23 mouse cellular contexts compared by ENCODE assay signal in the genomic region with DNA sequence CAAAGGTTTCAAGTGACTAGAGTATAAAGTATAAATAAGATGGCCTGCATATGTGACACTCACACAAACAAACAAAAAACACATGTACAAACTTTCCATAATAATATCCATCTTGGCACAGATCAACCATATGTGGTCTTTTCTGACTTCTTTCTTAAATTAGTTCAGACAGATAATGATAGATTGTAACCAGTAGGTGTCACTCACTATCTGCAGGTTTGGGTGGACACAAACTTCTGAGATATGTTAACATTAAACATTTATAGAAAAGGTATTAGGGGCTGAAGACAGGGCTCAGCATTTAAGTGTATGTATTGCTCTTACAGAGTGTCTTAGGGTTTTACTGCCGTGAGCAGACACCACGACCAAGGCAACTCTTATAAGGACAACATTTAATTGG. TPM values are rescaled to one million over a fixed set of nuclear protein-coding genes. Genes with fewer than 3 reads are reported as not detected.
DNase-seq lines count a peak whose midpoint lies in the region; ATAC-seq and TF ChIP-seq lines count a peak whose summit lies in the region.
"Had no signal": no experiment of that assay in that cellular context is flagged by ENCODE, and none has a peak within 500 bp of the region (broad histone marks: within the 10 kb centered on the region; RNA-seq: fewer than 3 reads in every experiment).

No protein-coding gene starts in this region.

- peak; percentile 52 for TF ChIP-seq CTCF in gastrocnemius, adult 2 months (IDR thresholded peaks at IDR 0.05)

- no peak overlapping the region for H3K27ac ChIP-seq in gastrocnemius, adult 2 months
- H3K27ac ChIP-seq in limb, embryonic 14.5 days (replicated peaks; ENCODE audit: low read depth, low read length): no peak overlapping the region
- no peak overlapping the region for H3K27ac ChIP-seq in limb, embryonic 10.5 days
- H3K27ac ChIP-seq: embryonic facial prominence, embryonic 13.5 days; heart, embryonic 10.5 days; liver, embryonic 13.5 days; midbrain, embryonic 12.5 days; neural tube, embryonic 15.5 days had no signal

- no peak for TF ChIP-seq POLR2A in limb, embryonic 14.5 days (IDR thresholded peaks at IDR 0.05; ENCODE audit: borderline replicate concordance, extremely low read depth, insufficient read depth, insufficient read length)

- no peaks in the 10 kb centered on the region for H3K27me3 ChIP-seq in limb, embryonic 14.5 days (ENCODE audit: control insufficient read depth, insufficient read depth, low read length)
- H3K27me3 ChIP-seq in limb, embryonic 10.5 days (ENCODE audit: low read depth, poor library complexity, severe bottlenecking): no peaks in the 10 kb centered on the region
- H3K27me3 ChIP-seq: embryonic facial prominence, embryonic 13.5 days; liver, embryonic 13.5 days; midbrain, embryonic 12.5 days; neural tube, embryonic 15.5 days had no signal

- no peaks in the 10 kb centered on the region for H3K9me3 ChIP-seq in limb, embryonic 14.5 days (ENCODE audit: control insufficient read depth, low read length)
- H3K9me3 ChIP-seq in limb, embryonic 10.5 days (replicated peaks): no peaks in the 10 kb centered on the region
- H3K9me3 ChIP-seq: embryonic facial prominence, embryonic 13.5 days; heart, embryonic 10.5 days; liver, embryonic 13.5 days; midbrain, embryonic 12.5 days; neural tube, embryonic 15.5 days had no signal

- DNase-seq in gastrocnemius, adult 2 months: no peak
- DNase-seq in gastrocnemius, adult 18-20 months (ENCODE audit: low spot score): no peak
- peak; percentile 30 for DNase-seq in limb, embryonic 14.5 days (ENCODE audit: low spot score)
- DNase-seq in limb, embryonic 10.5 days (ENCODE audit: low spot score): no peak
- DNase-seq in 416B (ENCODE audit: low read depth) (peak; percentile 75), adipocyte (ENCODE audit: low spot score) (peak; percentile 17)
- DNase-seq in spleen, adult 18-20 months: no peak
- DNase-seq: adrenal gland, adult 2 months; cerebellum, adult 18-20 months; cerebellum, postnatal 36 days; gastrocnemius, postnatal 36 days; heart, postnatal 36 days; kidney, adult 2 months; kidney, postnatal 25 days; liver, embryonic 13.5 days; lung, postnatal 36 days; thymus, postnatal 4 days had no signal

- WGBS in limb, embryonic 14.5 days: 66% methylated on average over 2 of the region's 2 CpGs
- WGBS in limb, embryonic 10.5 days: 86% methylated on average over 2 of the region's 2 CpGs

- H3K4me2 ChIP-seq in limb, embryonic 14.5 days (replicated peaks; ENCODE audit: low read depth, low read length, severe bottlenecking): no peak overlapping the region
- H3K4me2 ChIP-seq: embryonic facial prominence, embryonic 13.5 days; liver, embryonic 13.5 days; midbrain, embryonic 12.5 days; neural tube, embryonic 15.5 days had no signal

- no peaks in the 10 kb centered on the region for H3K4me1 ChIP-seq in limb, embryonic 14.5 days (ENCODE audit: control insufficient read depth, insufficient read depth, low read length)
- H3K4me1 ChIP-seq in limb, embryonic 10.5 days: no peaks in the 10 kb centered on the region
- H3K4me1 ChIP-seq: embryonic facial prominence, embryonic 13.5 days; heart, embryonic 10.5 days; liver, embryonic 13.5 days; midbrain, embryonic 12.5 days; neural tube, embryonic 15.5 days had no signal

- intact Hi-C loops in gastrocnemius, adult 2 months (cut with DNase I): no loop called here

- no peak overlapping the region for H3K4me3 ChIP-seq in gastrocnemius, adult 2 months
- H3K4me3 ChIP-seq in limb, embryonic 14.5 days (replicated peaks; ENCODE audit: low read length): no peak overlapping the region
- no peak overlapping the region for H3K4me3 ChIP-seq in limb, embryonic 10.5 days
- H3K4me3 ChIP-seq: embryonic facial prominence, embryonic 13.5 days; heart, embryonic 10.5 days; liver, embryonic 13.5 days; midbrain, embryonic 12.5 days; myocyte; neural tube, embryonic 15.5 days had no signal

- ATAC-seq in limb, embryonic 14.5 days (ENCODE audit: low FRiP score, low read depth): no peak
- ATAC-seq: hindbrain, embryonic 16.5 days had no signal

- no peak overlapping the region for H3K9ac ChIP-seq in limb, embryonic 14.5 days (ENCODE audit: low read depth, low read length, severe bottlenecking)
- H3K9ac ChIP-seq: embryonic facial prominence, embryonic 13.5 days; liver, embryonic 13.5 days; midbrain, embryonic 12.5 days; neural tube, embryonic 15.5 days had no signal

- peaks cover 6% of the 10 kb centered on the region for H3K36me3 ChIP-seq in limb, embryonic 14.5 days (ENCODE audit: control insufficient read depth, insufficient read depth, low read length)
- H3K36me3 ChIP-seq in limb, embryonic 10.5 days: peaks cover 8% of the 10 kb centered on the region

RNA-seq across cellular contexts. Expression of gene Slu7, which starts 18.7 kb away (rescaled TPM):
- total RNA-seq in gastrocnemius, adult 2 months (2021): 10 to 100 TPM; 33.1 to 35.7 TPM
- total RNA-seq in gastrocnemius, adult 18-20 months (2021): 10 to 100 TPM; 34.0 to 36.5 TPM
- 8.2 and 15.5 TPM in 2 replicates for polyA plus RNA-seq in limb, embryonic 14.5 days (2012; rRNA removed)
- 48.2 and 52.1 TPM in 2 replicates for polyA plus RNA-seq in limb, embryonic 14.5 days (2014; fragmentation: Nextera tagmentation; extraction: Ambion mirVana)
- 49.2 and 59.9 TPM in 2 replicates for polyA plus RNA-seq in limb, embryonic 10.5 days (2016; fragmentation: Nextera tagmentation; extraction: Ambion mirVana)

RNA-seq across cellular contexts. Expression of gene C1qtnf2, which starts 21.8 kb away (rescaled TPM):
- total RNA-seq in gastrocnemius, adult 2 months (2021): 1 to 10 TPM; 1.8 to 3.6 TPM
- 1 to 10 TPM; 1.8 to 3.0 TPM for total RNA-seq in gastrocnemius, adult 18-20 months (2021)
- 32.7 and 32.9 TPM in 2 replicates for polyA plus RNA-seq in limb, embryonic 14.5 days (2012; rRNA removed)
- 40.3 and 46.1 TPM in 2 replicates for polyA plus RNA-seq in limb, embryonic 14.5 days (2014; fragmentation: Nextera tagmentation; extraction: Ambion mirVana)
- 0.45 and 0.64 TPM in 2 replicates for polyA plus RNA-seq in limb, embryonic 10.5 days (2016; fragmentation: Nextera tagmentation; extraction: Ambion mirVana)
- polyA plus RNA-seq: myocyte had no signal

RNA-seq across cellular contexts. Expression of gene Pttg1, which starts 26.2 kb away (rescaled TPM):
- total RNA-seq in gastrocnemius, adult 2 months (2021): 10 to 100 TPM; 45.0 to 60.9 TPM
- 10 to 100 TPM; 51.6 to 56.3 TPM for total RNA-seq in gastrocnemius, adult 18-20 months (2021)
- polyA plus RNA-seq in limb, embryonic 14.5 days (2012; rRNA removed): 50.9 and 66.8 TPM in 2 replicates
- 80.9 and 86.5 TPM in 2 replicates for polyA plus RNA-seq in limb, embryonic 14.5 days (2014; fragmentation: Nextera tagmentation; extraction: Ambion mirVana)
- polyA plus RNA-seq in limb, embryonic 10.5 days (2016; fragmentation: Nextera tagmentation; extraction: Ambion mirVana): 86.4 and 104 TPM in 2 replicates

Comparison
In these comparisons a context has a peak if more than half of its experiments do, and no peak if none do; other contexts are left out.
1. DNase-seq: peak in limb, embryonic 14.5 days (single experiment), 416B (single experiment) and adipocyte (single experiment); none in gastrocnemius, adult 2 months (single experiment), gastrocnemius, adult 18-20 months (single experiment), limb, embryonic 10.5 days (single experiment) and spleen, adult 18-20 months (0 of 2).